Mouse (Mus musculus) heart, adult 2 months (tissue): Measurements from ENCODE around the gene Zbtb17. TPM values are rescaled to one million over a fixed set of nuclear protein-coding genes. Genes with fewer than 3 reads are reported as not detected.

Experiments used
- DNase-seq, 2 experiments: peaks; one replicate each; pipeline ENCODE4 v3.0.0; 2021
- H3K27ac ChIP-seq: fragments of 200-600 bp; 2 replicates; pipeline ENCODE4 v1.8.1; 2022
- H3K27me3 ChIP-seq: fragments of 200-500 bp; 2 replicates; pipeline ENCODE4 v1.6.1; 2012; ENCODE audit warnings: mild to moderate bottlenecking, low read length, inconsistent platforms, mixed read lengths; ENCODE audit not compliant: control insufficient read depth, insufficient read depth
- H3K36me3 ChIP-seq: fragments of 200-500 bp; 2 replicates; pipeline ENCODE4 v1.6.1; 2012; ENCODE audit warnings: low read length, inconsistent platforms; ENCODE audit not compliant: control insufficient read depth, insufficient read depth
- H3K4me1 ChIP-seq: fragments of 200-500 bp; 2 replicates; pipeline ENCODE4 v1.6.1; 2011; ENCODE audit warnings: low read length; ENCODE audit not compliant: control insufficient read depth, insufficient read depth
- H3K4me3 ChIP-seq: fragments of 200-600 bp; 2 replicates; pipeline ENCODE4 v1.8.1; 2022
- H3K79me2 ChIP-seq: fragments of 200-500 bp; replicated peaks from 2 replicates; pipeline ENCODE4 v1.6.1; 2012; ENCODE audit warnings: mild to moderate bottlenecking, inconsistent platforms, low read length, moderate library complexity, mixed read lengths; ENCODE audit not compliant: control insufficient read depth, insufficient read depth
- H3K9ac ChIP-seq: fragments of 200-500 bp; 2 replicates; pipeline ENCODE4 v1.6.1; 2012; ENCODE audit warnings: low read depth, mild to moderate bottlenecking, control low read depth, inconsistent platforms, low read length, mixed read lengths
- CTCF ChIP-seq: fragments of 200-600 bp; IDR thresholded peaks from 2 replicates; pipeline ENCODE4 v1.8.1; 2022; ENCODE audit warnings: antibody characterized with exemption, mild to moderate bottlenecking, moderate library complexity
- EP300 ChIP-seq: fragments of 200-500 bp; IDR thresholded peaks from 2 replicates; pipeline ENCODE4 v1.6.1; 2011; ENCODE audit warnings: low read depth, low read length, control low read depth; ENCODE audit not compliant: insufficient read depth
- POLR2A ChIP-seq: fragments of 200-500 bp; IDR thresholded peaks from 2 replicates; pipeline ENCODE4 v1.6.1; 2011; ENCODE audit warnings: mild to moderate bottlenecking, low read depth, low read length, control low read depth; ENCODE audit not compliant: insufficient read depth
- WGBS: fragments of 180-500 bp; shearing (Covaris S2); methylation state at CpG from one replicate; pipeline ENCODE4 v1.1.7; 2018; 5-methylcytosine and 5-hydroxymethylcytosine counted together
- intact Hi-C: fragments of 180-260 bp; cut with DNase I; formaldehyde crosslinking; loops from one replicate; pipeline ENCODE4 v1.15.1; 2025
- polyA plus RNA-seq: library from polyadenylated mRNA; depleted of rRNA; stranded (reverse); fragments of >200 nt; gene quantifications from 2 replicates; pipeline ENCODE4 v1.2.3, GENCODE M21; 2012
- total RNA-seq, 2 experiments: library from RNA; stranded (reverse); gene quantifications; 2 replicates each; pipeline ENCODE4 v1.2.3; 2021

The Zbtb17 gene
- total and polyA plus RNA-seq, 3 experiments, result 22.9 to 26.4 (median 23.3) TPM

DNA sequence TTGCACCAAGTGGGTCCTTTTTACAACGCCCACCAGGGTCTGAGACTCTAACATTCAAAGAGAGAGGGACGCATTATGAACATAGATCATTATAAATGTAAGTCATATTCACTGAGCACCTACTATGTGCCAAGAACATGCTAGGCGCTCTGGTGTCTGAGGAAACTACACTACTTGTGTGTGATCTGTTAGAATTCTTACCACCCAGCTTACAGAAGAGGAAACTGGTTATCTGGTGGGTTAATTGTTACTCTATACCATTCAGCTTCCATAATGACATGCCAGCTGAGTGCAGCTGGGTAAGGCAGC is 39.2 kb upstream of the Zbtb17 start:
- H3K27me3 ChIP-seq, result no peaks in the 10 kb centered on the region
- 86% methylated on average over 3 of the region's 3 CpGs for WGBS
- no peak overlapping the region for H3K9ac ChIP-seq
- no peak overlapping the region for H3K4me3 ChIP-seq
- no peak for DNase-seq
- peaks cover 2% of the 10 kb centered on the region; the same call in 1 of the 2 replicates for H3K4me1 ChIP-seq
- no peaks in the 10 kb centered on the region for H3K79me2 ChIP-seq
- no peaks in the 10 kb centered on the region for H3K36me3 ChIP-seq
- no peak overlapping the region for H3K27ac ChIP-seq
- TF ChIP-seq EP300 (no peak), CTCF (no peak), POLR2A (no peak)
- intact Hi-C loops, result loop anchor here (2.0 kb wide), 1 partner anchor 156 kb away; no protein-coding TSS in a partner anchor

DNA sequence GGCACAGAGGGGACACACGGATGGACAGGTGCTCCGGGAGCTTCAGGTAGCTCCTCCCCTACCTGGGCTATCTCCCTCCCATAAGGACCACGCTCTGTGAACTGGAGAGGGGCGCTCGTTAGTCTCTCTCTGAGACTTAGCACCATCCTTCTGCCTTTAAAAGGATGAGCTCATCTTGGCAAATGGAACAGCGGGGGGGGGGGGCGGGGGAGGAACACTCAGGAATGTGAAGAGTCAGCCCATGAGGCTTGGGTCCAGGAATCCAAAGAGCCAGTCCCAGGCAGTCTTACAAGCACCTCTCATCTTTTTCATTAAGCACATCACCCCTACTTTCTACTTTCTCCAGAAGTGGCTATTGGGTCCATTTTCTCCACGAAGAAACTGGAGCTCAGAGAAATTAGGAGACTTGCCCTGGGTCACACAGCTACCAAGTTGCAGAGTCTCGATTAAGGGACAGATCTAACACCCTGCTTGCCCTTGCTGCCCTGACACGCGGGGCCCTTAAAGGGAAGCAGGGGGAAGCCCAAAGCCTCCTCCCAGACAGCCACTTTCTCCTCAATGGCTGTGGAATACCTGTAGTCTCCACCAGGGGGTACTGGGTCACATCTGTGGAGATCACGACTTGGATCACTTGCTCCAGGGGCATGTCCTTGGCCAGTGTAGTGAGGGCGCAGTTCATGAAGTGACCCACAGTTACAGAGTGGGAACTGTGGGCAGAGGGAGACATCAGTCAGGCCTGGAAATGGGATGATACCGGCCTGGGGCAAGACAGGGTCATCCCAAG is 37.7 kb upstream of the Zbtb17 start:
- H3K4me3 ChIP-seq, result no peak overlapping the region
- intact Hi-C loops, result no loop called here
- H3K4me1 ChIP-seq, result peaks cover 2% of the 10 kb centered on the region; the same call in 1 of the 2 replicates
- peak; percentile 49 to 62 for DNase-seq
- WGBS, result 23% methylated on average over 14 of the region's 14 CpGs
- no peaks in the 10 kb centered on the region for H3K27me3 ChIP-seq
- no peak overlapping the region for H3K27ac ChIP-seq
- no peak for TF ChIP-seq POLR2A
- TF ChIP-seq CTCF, result peak; percentile 87
- TF ChIP-seq EP300, result peak; percentile 55; the same call in 1 of the 2 replicates
- H3K36me3 ChIP-seq, result no peaks in the 10 kb centered on the region
- no peak overlapping the region for H3K9ac ChIP-seq
- no peaks in the 10 kb centered on the region for H3K79me2 ChIP-seq

DNA sequence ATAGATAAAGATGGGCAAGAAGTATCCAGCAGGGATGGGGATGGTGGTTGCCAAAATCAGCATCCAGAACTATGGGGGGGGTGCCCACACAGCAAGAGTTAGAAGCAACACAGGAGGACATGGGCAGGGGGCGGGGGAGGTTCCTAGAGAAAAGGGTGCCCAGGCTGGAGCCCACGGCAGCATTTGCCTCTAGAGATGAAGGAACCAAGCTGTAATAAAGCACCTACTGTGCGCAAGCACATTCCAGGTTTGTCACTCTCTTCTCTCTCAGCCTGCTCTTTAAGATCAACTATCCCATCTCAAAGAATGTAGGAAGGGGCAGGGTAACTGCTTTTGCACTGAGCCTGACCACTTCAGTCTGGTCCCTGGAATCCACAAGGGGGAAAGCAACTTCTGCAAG is 35.9 kb upstream of the Zbtb17 start:
- Histone ChIP-seq H3K9ac (no peak overlapping the region), H3K4me3 (no peak overlapping the region), H3K27me3 (no peaks in the 10 kb centered on the region), H3K4me1 (peaks cover 2% of the 10 kb centered on the region; the same call in 1 of the 2 replicates), H3K79me2 (no peaks in the 10 kb centered on the region), H3K27ac (no peak overlapping the region), H3K36me3 (no peaks in the 10 kb centered on the region)
- TF ChIP-seq EP300, result no peak
- TF ChIP-seq CTCF, result no peak
- TF ChIP-seq POLR2A, result no peak
- DNase-seq, result no peak
- intact Hi-C loops, result no loop called here
- 94% methylated on average over 3 of the region's 3 CpGs for WGBS

DNA sequence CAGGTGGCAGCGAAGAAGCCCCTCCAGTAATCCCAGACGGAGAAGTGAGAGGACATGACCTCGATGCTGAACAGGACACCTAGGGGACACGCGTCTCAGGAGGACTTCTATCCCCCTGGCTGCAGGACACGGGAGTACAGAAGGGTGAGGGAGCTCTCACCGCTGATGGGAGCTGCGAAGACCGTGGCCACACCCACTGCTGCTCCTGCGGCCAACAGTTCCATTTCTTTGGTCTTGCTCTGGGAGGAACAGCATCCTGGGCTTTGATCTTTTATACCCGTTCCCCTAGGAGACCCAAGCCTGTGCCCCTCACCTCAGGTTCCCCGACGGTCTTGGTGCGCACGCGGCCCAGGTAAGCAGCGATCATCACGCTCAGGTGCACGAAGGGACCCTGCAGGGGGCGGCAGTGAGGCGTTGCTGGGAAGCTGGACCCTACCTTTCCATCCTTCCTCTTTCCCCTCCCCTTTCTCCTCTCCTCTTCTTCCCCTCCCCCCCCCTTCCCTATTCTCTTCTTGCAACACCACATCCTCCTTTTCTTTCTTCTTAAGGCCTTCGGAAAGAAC is 32.9 kb upstream of the Zbtb17 start:
- DNase-seq, result no peak
- no peak overlapping the region for H3K4me3 ChIP-seq
- intact Hi-C loops, result no loop called here
- no peaks in the 10 kb centered on the region for H3K79me2 ChIP-seq
- TF ChIP-seq CTCF (peak; percentile 45), POLR2A (no peak)
- no peak overlapping the region for H3K9ac ChIP-seq
- H3K4me1 ChIP-seq, result 0 out of 2 replicates have a peak, but pooled peaks cover 1% of the 10 kb centered on the region
- no peaks in the 10 kb centered on the region for H3K27me3 ChIP-seq
- H3K27ac ChIP-seq, result no peak overlapping the region
- 30% methylated on average over 22 of the region's 22 CpGs for WGBS
- H3K36me3 ChIP-seq, result no peaks in the 10 kb centered on the region

DNA sequence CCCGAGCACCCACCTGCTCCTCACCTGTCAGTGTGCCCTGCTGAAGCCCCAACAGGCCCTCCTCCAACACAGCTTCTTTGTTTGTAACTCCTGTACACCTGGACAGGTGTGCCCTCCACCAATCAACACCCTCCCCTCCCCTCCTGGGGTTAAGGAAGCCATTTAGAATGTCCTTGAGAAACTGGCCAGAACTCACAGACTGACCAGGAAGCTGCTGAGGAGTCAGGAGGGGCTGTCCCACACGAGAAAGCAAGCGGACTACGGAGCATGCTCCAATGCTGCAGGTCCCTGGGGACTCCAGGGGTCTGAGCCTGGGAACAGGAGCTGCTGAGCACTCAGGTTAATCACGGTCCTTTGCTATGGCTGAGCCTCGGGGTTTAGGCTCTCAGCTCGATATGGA is 28.5 kb upstream of the Zbtb17 start, which contains the start of gene Clcnkb:
Clcnkb (minus strand) TSS at position 91 of the 400 bp plus-strand sequence.
- TF ChIP-seq EP300 (no peak), POLR2A (no peak), CTCF (no peak)
- DNase-seq, result no peak
- H3K9ac ChIP-seq, result no peak within 1 kb of the TSS
- intact Hi-C loops, result no loop called here
- no peaks in the 10 kb centered on the region; the same call in 1 of the 2 replicates for H3K4me1 ChIP-seq
- 62% methylated on average over 7 of the region's 7 CpGs for WGBS
- no peak within 1 kb of the TSS for H3K27ac ChIP-seq
- no peaks in the 10 kb centered on the region for H3K36me3 ChIP-seq
- no peaks in the 10 kb centered on the region for H3K27me3 ChIP-seq
- H3K4me3 ChIP-seq, result no peak within 1 kb of the TSS
- H3K79me2 ChIP-seq, result no peaks in the 10 kb centered on the region
